Mouse (Mus musculus) c-Kit-positive CD71-positive TER-119-negative erythroid progenitor cells, embryonic 14.5 days (primary cell): ENCODE measurements at regions not wholly inside any gene's neighbourhood (a gene's known extent, or its start where the extent isn't known, plus 50 kb on each side); places are given as distances from the start of the nearest gene placed in this dataset.

Source experiments
- DNase-seq: peaks from one replicate; pipeline ENCODE4 v3.0.0-alpha.2; 2013; ENCODE audit warnings: low read depth

GRCm38 (mm10) chr16:86159021-86159815 lies 257.6 kb upstream of the Adamts5 start:
- no peak for DNase-seq

- no peak for DNase-seq
These were observed 236.5 kb upstream of the Adamts5 start for GRCm38 (mm10) chr16:86138171-86138570.

GRCm38 (mm10) chr16:86136169-86136568 lies 234.5 kb upstream of the Adamts5 start:
- DNase-seq: no peak

GRCm38 (mm10) chr16:86127391-86127790 lies 225.8 kb upstream of the Adamts5 start:
- no peak for DNase-seq

GRCm38 (mm10) chr16:86124182-86124581 lies 222.6 kb upstream of the Adamts5 start:
- no peak for DNase-seq

GRCm38 (mm10) chr16:86122936-86123335 lies 221.3 kb upstream of the Adamts5 start:
- DNase-seq: no peak

- DNase-seq: no peak
These were observed 216.3 kb upstream of the Adamts5 start for GRCm38 (mm10) chr16:86117959-86118358.

- no peak for DNase-seq
These were observed 214.2 kb upstream of the Adamts5 start for GRCm38 (mm10) chr16:86115587-86116376.

- no peak for DNase-seq
These were observed 192.8 kb upstream of the Adamts5 start for GRCm38 (mm10) chr16:86094461-86094860.

GRCm38 (mm10) chr16:86090175-86090574 lies 188.5 kb upstream of the Adamts5 start:
- no peak for DNase-seq

- no peak for DNase-seq
These were observed 185.8 kb upstream of the Adamts5 start for GRCm38 (mm10) chr16:86087421-86087820.

GRCm38 (mm10) chr16:86067628-86068364 lies 166.2 kb upstream of the Adamts5 start:
- DNase-seq: no peak

- DNase-seq: no peak
These were observed 158.5 kb upstream of the Adamts5 start for GRCm38 (mm10) chr16:86060087-86060486.

GRCm38 (mm10) chr16:86044695-86045094 lies 143.1 kb upstream of the Adamts5 start:
- DNase-seq: no peak

- DNase-seq: no peak
These were observed 133.1 kb upstream of the Adamts5 start for GRCm38 (mm10) chr16:86034772-86035171.

GRCm38 (mm10) chr16:86027700-86028099 lies 126.1 kb upstream of the Adamts5 start:
- no peak for DNase-seq

- no peak for DNase-seq
These were observed 113.7 kb upstream of the Adamts5 start for GRCm38 (mm10) chr16:86015336-86015735.

- no peak for DNase-seq
These were observed 109.4 kb upstream of the Adamts5 start for GRCm38 (mm10) chr16:86011051-86011450.

- DNase-seq: no peak
These were observed 108.2 kb upstream of the Adamts5 start for GRCm38 (mm10) chr16:86009638-86010329.

GRCm38 (mm10) chr16:86007799-86008198 lies 106.2 kb upstream of the Adamts5 start:
- DNase-seq: no peak

- no peak for DNase-seq
These were observed 99.2 kb upstream of the Adamts5 start for GRCm38 (mm10) chr16:86000846-86001245.

- DNase-seq: no peak
These were observed 84.2 kb upstream of the Adamts5 start for GRCm38 (mm10) chr16:85985841-85986240.
